Mouse (Mus musculus) urinary bladder, postnatal 36 days (tissue): Measurements from ENCODE around the gene Gpr156.

Experiments
- DNase-seq, 2 experiments: peaks; one replicate each; pipeline ENCODE4 v3.0.0; 2022; ENCODE audit warnings: low spot score in 2 of 2, mixed read lengths in 1 of 2

Gpr156 gene

DNA sequence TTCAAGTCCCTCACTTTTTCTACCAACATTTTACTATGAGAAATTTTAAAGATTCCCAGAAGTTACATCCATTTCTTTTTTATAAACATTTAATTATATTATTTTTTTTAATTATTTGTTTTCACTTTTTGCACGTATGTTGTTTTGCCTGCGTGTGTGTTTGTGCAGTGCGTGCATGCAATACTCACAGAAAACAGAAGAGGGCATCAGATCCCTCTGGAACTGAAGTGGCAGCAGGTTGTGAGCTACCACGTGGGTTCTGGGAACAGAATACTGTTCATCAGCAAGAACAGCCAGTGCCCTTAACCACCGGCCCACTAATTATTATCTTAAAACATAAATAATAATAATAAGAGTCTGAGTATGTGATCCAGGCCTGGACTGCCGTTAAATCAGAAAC, 2.7 kb downstream of the Gpr156 start:
- no peak for DNase-seq

DNA sequence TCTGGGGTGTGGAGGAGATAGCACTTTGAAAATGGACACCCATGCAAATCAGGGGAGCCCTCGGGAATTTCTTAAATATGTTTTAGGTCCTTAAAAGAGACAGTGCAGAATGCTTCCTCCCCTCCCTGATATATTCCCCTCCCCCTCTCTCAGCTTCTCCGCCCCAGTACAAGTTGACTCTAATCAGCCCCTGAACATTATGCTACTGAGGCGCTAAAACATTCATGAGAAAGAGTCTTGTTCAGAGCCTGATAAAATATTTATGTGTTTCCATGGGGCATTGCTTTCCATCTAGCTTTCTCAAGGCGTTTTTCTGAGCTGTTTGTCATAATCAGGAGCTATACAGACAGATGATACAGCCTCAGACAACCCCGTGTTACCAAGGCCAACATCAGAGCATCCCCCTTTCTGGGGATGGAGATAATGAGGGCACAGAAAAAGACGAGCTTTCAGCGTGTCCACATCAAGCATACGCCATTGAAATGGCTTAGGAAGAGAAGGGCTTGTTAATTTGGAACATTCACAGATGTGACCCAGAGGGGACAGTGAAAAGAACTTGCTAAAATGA, 4.6 kb downstream of the Gpr156 start:
- DNase-seq: no peak

DNA sequence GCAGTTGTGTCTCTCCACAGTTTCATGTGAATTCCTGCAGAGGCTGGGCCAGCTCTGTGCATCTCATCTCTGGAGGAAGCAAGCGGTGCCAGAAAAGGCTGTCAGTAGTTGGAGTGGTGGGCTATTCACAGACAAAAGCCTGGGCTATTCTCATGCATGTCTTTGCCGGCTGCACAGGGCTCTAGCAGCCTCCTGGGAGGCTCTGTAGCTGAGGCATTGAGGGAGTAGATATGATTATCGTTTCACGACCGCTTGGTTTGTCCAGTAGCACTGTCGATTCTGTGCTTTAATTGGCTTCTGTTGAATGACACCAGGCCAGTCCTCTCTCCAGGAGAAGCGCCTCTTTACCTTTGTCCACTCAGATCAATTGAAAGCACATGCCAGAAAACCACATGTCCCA, 9.8 kb downstream of the Gpr156 start:
- DNase-seq: no peak

DNA sequence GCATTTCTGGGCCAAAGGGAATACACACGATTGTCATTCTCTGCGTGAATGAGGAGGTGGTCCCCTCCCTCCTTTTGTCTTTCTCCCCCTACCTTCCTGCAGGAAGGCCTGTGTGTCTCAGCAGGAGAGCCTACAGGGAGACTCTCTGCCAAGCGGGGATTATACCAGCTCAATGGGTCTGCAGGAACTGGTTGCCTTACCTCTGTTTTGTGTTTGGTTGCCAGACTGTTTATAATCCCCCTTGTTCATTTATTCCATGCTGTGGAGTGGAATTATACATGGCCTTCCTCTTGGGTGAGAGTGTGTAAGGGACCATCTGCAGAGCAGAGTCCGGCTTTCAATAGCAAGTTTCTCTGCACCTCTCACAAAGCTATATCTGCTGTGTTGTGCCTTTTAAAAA, 10.8 kb downstream of the Gpr156 start:
- DNase-seq: no peak

DNA sequence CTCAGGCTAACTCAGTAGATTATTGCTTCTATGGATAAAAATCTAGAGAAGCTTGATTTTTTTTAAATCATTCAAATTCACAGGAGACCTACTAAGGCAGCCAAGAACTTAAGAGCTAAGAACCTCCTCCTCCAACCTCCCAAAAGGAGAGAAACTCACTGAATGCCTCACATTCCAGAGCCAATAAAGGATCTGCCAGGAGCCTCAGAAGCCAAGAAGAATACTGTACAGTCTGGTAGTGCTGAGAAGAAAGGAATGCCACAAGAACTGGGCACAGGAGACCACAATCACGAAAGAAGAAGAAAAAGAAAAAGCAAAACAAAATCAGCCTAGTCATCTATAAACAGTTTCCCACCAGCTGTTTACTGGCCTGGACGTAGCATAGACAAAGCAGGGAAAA, 12.7 kb downstream of the Gpr156 start:
- no peak for DNase-seq

DNA sequence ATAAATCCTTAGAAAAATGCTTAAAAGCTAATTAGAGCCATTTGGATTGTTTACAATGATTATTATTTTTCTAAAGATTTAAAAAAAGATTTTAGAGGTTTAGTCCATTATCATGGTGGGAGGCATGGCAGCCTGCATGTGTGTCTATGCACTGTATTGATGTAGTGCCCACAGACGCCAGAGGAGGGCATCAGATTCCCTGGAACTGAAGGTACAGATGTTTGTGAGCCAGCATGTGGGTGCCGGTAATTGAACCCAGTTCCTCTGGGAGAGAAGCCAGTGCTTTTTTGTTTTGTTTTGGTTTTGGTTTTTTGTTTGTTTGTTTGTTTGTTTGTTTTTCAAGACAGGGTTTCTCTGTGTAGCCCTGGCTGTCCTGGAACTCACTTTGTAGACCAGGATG, 13.3 kb downstream of the Gpr156 start:
- no peak for DNase-seq

DNA sequence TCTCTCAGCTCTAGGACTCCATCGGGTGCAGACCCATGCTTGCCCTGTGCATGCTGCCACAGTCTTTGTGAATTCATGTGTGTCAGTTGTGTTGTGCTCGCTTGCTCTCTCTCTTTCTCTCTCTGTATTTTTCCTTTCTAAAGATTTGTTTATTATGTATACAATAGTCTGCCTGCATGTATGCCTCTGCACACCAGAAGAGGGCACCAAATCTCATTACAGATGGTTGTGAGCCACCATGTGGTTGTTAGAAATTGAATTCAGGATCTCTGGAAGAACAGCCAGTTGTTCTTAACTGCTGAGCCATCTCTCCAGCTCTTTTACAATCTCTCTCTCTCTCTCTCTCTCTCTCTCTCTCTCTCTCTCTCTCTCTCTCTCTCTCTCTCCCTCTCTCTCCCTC, 18.6 kb downstream of the Gpr156 start:
- DNase-seq: no peak

DNA sequence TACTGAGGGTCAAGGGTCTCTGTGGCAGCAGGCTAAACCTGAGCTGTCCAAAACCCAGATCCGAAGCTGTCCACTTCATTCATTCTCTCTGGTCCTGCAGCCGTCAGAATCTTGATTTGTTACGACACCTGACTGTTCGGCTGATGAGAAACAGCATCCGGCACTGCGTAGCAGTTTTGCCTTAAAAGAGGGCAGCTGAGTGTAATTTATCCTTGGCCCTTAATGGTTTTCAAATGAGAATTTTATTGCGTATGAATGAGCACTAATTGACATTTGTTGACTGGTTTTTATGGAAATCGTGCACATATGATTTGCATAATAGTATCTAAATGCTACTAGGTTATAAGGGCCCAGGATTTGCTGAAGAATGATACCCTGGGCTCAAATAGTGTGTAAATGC, 21.0 kb downstream of the Gpr156 start:
- no peak for DNase-seq

DNA sequence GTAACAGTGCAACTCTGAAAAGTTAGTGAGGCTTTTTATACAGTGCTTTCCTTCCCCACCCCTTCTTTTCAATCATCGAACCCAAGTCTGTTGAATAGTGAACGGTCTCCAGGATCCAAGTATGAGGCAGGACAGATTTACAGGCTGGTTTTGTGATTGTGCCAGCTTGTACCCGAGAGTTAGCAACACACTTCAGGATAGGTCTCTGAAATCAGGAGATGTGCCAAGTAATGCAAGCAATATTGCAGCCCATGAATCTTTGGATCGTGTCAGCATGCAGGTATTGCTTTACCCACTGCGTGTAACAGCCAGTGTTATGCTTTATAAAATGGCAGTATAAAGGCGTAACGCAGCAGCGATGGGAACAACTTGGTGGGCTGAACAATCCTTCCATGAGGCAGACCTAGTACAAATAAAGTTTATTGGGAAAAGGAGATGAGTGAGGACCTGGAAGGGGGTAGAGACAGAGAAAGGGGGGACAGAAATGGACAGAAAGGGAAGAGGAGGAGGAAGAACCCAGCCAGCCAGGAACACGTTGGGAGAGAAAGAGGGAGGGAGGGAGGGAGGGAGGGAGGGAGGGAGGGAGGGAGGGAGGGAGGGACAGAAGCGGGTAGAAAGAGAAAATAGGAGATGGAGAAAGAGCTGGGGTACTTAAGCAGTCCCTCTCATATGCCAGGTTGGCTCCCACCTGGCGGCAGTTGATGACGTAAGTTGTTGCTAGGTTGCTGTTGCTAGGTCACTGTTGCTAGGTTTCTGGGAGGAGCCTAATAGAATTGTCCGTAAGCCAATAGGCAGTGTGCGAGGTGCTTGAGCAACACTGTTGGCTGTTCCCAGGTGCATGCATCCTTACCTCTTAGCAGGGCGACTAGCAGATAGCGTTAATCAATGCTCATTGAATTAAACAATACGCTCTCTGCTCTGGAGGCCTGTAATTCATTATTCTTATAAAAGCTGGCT, 22.1 kb downstream of the Gpr156 start:
- no peak for DNase-seq

DNA sequence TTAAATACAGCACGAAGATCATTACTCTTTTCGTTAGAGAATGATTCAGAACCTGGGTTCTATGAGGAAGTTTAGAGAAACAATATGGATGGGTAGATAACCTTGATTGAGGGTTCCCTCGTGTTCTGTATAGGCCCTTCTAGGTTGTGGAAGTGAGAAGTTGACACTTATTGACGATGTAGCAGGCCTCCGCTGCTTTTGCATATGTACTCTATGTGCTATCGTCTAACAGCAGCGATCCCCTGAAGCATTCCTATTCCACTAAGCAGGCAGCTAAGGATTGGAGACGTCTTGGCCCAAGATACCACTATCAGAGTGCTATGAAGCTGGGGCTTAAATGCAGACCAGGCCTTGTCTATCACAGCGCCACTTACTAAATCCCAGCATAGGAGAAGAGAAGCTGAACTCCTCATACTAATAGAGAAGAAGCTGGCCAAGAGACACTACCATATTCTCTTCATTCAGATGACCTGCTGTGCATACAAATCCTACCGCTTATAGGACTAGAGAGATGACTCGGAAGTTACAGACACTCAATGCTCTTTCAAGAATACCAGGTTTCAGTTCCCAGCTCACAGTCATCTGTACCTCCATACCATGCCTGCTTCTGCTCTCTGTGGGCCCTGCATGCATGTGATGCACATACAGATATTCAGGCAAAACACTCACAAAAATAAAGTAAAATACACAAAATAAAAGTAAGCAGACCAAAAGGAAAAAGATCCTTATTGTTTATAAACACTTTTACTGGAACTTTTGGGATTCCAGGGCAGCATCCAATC, 23.0 kb downstream of the Gpr156 start:
- DNase-seq: no peak

DNA sequence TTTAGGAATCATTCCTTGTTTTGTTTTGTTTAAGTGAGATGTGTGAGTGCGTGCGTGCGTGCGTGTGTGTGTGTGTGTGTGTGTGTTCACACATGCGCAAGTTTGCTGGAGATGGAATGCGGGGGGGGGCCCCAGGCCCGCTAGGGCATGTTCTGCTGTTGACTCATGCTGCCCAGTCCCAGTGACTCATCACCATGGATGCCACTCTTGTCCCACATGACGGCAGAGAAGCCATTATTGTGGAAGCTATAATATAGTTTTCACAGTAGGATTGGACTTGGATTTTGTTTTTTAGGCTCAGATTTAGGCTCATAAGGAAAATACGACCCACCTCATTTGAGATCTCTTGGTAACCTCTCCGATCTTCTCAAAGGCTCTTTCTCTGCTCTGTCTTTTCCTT, 24.0 kb downstream of the Gpr156 start:
- DNase-seq: peak; percentile 48 to 54

DNA sequence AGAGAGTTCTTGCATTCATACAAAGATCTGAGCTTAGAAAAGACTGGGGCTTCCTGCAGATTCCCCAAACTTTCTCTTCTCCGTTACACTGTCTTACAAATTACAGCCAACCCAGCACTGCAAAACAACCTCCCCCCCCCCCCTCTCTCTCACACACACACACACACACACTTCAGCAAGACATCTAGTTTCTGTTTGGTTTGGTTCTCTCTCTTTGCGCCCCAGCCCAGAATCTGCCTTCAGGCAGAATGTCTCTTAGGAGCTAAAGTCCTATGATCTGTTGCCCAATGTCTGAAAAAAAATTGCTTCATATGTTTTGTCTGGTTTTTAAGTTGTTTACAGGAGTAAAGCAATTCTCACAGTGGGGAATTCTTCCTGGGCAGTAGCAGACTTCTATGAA, 27.4 kb downstream of the Gpr156 start:
- DNase-seq: no peak

DNA sequence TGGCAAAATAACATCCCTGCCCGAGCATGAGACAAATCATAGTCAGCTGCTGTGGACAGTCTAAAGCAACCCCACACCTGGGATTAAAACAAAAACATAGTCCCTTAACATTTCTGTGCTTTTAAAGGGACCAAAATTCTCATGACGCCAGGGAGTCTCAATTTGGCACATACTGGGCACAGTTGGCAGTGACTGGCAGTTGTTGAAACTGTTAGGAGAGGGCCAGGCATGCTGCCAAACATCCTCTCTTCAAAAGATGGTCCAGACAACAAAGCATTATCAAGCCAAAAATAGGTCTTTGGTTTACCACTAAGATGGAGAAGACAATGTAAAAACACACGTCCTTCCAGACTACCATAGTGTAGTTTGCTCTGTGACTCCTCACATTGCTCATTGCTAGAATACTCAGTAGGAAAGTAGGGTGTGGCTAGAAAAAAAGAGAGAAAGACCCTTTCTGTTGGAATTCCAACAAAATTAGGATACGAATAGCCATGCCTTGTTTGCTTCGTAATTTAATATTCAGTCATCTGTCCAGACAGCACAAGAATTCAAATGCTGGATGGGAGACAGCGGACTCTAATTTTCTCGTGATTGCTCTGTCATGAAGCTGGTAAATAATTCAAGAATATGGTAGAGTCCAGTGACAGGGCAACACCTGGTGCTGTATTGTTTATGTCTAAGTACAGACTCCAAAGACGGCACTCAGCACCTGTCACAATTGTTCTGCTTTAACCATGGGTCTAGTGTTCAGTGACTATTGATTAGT, 28.9 kb downstream of the Gpr156 start:
- peak in 1 of 2 experiments; percentile 24 for DNase-seq

DNA sequence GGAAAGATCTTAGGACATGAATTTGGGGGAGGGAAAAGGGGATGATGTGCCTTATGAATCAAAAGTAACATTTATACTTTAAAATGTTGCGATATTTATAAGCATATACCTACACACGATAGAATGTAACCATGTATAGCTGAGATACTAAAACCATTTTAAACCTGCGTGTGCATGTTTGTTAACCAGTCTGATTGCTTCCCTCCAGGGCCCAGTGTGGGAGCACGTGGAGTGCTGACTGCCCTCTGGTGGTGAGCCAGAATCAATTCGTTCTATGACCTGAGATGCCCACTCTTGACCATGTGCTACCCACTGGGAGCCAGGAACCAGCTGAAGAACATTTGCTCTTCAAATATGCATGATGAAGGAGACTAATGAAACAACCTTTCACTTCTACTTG, 30.9 kb downstream of the Gpr156 start:
- peak; percentile 52 to 57 for DNase-seq

DNA sequence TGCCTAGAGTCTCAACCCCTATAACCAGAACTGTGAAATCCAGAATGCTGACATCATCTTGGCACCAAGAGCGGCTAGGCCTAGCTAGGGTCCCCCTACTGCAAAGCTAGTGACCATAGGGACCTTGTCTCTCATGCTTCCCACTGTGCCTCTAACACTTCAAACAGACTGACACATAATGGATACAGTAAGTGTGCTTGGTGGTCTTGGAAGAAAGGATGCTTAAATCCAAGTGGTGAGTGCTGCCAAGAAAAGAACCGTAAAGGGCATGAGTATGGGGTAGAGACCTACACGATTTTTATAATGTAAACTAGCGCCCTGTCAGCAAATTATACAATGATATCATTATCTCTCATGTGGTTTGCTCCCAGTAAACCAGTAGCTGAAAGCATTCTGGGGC, 32.1 kb downstream of the Gpr156 start:
- no peak for DNase-seq

DNA sequence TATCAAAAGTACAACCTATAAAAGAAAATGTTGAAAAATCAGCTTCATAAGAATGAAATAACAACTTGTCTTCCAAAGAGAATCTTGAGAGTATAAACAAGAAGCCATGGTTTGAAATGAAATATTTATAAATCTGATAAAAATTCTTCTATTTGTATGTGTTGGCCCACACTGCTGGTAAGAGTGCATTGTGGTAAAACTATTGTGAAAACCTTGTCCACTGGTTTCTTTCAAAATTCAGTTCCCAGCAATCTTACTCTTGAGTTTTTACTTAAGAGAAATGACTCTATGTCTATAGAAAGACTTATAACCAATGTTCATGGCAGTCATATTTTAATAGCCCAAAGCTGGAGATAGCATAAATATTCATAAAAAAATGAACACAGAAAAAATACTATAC, 34.9 kb downstream of the Gpr156 start:
- no peak for DNase-seq

DNA sequence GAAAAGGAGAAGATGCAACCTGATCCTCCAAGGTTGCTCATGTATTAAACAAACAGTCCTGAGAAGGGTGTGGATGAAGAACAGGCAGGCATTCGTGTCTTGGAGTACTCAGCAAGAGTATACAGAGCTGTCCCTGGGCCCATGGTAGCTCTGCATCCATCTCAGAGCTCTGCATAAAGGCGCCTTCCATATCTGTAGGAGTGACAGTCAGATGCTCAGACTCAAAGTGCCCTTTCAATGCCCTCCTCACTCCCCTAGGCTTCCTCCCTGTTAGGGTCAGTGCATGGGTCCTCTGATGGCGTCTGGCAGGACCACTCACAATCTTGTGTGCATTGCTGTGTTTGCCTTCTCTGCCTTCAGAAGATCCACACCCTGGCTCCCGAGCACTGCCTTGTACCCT, 36.9 kb downstream of the Gpr156 start:
- no peak for DNase-seq

DNA sequence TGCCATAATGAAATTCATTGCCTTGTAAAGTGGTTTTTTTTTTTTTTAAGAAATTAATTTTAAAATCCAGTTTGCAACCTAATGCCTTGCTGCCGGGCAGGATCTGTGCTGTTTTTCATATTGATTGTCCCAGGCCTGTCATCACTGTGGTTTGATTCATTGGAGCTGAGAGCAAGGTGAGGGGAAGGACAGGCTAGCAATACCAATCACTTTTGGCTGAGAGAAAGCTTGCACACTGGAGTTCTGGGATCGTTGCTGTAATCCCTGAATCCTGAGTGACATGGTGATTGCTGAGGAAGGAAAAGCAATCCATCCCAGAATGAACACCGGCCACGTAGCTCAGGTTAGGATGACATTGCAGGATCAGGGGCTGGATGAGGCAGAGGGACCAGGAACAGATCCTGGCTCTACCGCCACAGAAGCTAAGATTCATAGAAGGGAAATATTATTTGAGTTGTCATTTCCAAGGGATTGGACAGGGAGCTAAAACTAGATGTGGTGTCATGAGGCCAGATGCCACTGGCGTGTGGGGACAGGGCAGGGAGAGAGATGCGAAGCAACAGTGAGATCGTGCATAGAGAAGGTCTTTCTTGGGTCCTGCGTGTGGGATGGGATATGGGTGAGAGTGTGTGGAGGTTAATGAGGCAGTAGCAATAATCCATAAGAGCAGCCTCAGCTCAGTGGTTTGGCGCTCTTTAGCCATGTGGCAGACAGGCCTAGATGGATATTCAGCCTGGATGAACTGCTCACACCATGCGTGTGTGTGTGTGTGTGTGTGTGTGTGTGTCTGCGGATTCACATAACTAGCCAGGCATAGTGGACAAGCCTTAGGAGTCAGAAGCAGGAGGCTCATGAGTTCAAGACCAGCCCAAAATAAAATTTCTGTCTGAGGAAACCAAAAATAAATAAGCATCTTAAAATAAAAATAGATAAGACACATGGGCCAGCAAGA, 38.0 kb downstream of the Gpr156 start:
- no peak for DNase-seq

DNA sequence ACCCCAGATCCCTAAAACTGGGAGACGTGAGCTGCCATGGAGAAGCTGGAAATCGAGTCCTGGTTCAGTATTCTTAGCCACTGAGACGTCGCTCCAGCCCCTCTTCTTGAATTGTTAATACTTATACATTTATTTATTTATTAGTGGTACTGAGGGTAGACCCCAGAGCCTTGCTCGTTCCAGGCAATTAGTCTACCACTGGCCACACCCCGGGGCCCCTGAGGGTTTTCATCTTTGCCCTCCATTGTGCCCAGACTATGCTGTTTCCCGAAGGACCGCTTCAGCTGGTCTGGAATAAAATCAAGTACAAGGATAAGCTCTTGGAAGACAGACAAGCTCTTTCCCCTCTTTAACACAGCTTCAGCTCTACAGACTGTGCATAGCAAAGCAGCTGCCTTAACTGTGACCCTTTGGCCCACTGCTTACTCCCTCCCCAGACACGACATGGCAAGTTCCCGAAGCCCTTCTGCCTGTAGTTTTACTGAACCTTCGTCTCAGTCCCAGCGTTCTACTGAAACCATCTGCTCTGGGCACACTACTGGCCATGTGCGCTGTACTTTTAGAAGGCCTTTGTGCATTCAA, 39.1 kb downstream of the Gpr156 start:
- DNase-seq: peak in 1 of 2 experiments; percentile 31

DNA sequence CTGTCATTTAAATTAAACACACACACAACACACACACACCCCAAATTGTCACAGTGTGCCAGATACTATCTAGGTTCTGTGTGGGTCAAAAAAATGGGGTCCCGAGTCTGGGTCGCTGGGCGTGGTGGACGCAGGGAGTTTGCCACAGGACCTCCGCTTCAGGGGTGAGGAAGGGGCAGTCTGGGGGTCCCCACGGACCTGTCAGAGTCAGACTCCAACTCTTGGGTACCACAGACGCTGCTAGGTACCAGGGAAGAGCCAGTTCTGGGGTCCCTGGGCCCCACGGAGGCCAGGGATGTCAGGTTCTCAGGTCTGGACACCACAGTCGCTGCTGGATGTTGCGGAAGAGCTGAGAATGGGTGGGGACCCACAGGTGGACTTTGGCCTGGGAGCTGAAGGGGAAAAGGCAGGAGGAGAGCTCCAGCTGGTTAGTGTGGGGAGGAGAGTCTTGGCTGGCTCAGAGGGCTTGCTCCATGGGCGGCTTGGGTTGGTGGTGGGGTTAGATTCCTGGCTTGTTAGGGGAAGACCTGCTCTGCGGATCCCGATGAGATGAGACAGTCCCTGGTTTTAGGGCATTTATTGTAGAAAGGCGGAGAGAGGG, 39.9 kb downstream of the Gpr156 start:
- DNase-seq: no peak
